Mouse (Mus musculus) MEL-GATA-1-ER (cell line): ENCODE measurements around the gene Ccdc42.

Source experiments
- DNase-seq: peaks from one replicate; pipeline ENCODE4 v3.0.0-alpha.2; 2012; ENCODE audit warnings: low read depth; ENCODE audit errors: extremely low read depth

The Ccdc42 gene

GRCm38 (mm10) chr11:68583906-68584480, 2.8 kb upstream of the Ccdc42 start:
- no peak for DNase-seq

GRCm38 (mm10) chr11:68585890-68586289, 931 bp upstream of the Ccdc42 start:
- no peak for DNase-seq

- DNase-seq = peak; percentile 39
Measured at GRCm38 (mm10) chr11:68589055-68589809, 2.4 kb downstream of the Ccdc42 start.

- no peak for DNase-seq
Measured at GRCm38 (mm10) chr11:68591708-68592107, 4.9 kb downstream of the Ccdc42 start.

GRCm38 (mm10) chr11:68593247-68593646, 6.4 kb downstream of the Ccdc42 start:
- DNase-seq = no peak

GRCm38 (mm10) chr11:68597912-68598311, 11.1 kb downstream of the Ccdc42 start:
- DNase-seq = peak; percentile 30

GRCm38 (mm10) chr11:68600551-68601021, 13.8 kb downstream of the Ccdc42 start:
- DNase-seq = no peak

GRCm38 (mm10) chr11:68601486-68601991, 14.7 kb downstream of the Ccdc42 start:
- DNase-seq = no peak

GRCm38 (mm10) chr11:68602200-68602931, 15.5 kb downstream of the Ccdc42 start:
- no peak for DNase-seq

GRCm38 (mm10) chr11:68607046-68607445, 20.2 kb downstream of the Ccdc42 start:
- DNase-seq = no peak

GRCm38 (mm10) chr11:68609910-68610566, 23.2 kb downstream of the Ccdc42 start:
- no peak for DNase-seq

- no peak for DNase-seq
Measured at GRCm38 (mm10) chr11:68610567-68610947, 23.7 kb downstream of the Ccdc42 start.

GRCm38 (mm10) chr11:68613071-68613711, 26.4 kb downstream of the Ccdc42 start:
- no peak for DNase-seq

- no peak for DNase-seq
Measured at GRCm38 (mm10) chr11:68622751-68623150, 35.9 kb downstream of the Ccdc42 start.

GRCm38 (mm10) chr11:68623225-68623870, 36.5 kb downstream of the Ccdc42 start:
- peak; percentile 87 for DNase-seq

- DNase-seq = no peak
Measured at GRCm38 (mm10) chr11:68623871-68624258, 37.0 kb downstream of the Ccdc42 start.

- no peak for DNase-seq
Measured at GRCm38 (mm10) chr11:68631611-68632316, 44.9 kb downstream of the Ccdc42 start.

GRCm38 (mm10) chr11:68637861-68638615, 51.2 kb downstream of the Ccdc42 start:
- no peak for DNase-seq

- no peak for DNase-seq
Measured at GRCm38 (mm10) chr11:68641361-68641760, 54.5 kb downstream of the Ccdc42 start.
